Mouse (Mus musculus): ENCODE measurements around the gene Scarb2.

GRCm38 (mm10) chr5:92404400-92404678, 102.3 kb downstream of the Scarb2 start:
- no peak for TF ChIP-seq CTCF (IDR thresholded peaks at IDR 0.05; ENCODE audit: extremely low read depth, insufficient read length, insufficient replicate concordance, low read depth, low read length)
- no peak for TF ChIP-seq POLR2A (IDR thresholded peaks at IDR 0.05; ENCODE audit: low read depth, low read length)
